Mouse (Mus musculus) small intestine, adult 2 months (tissue): Measurements from ENCODE around the gene Ncl.

Source experiments
- CTCF ChIP-seq: fragments of 200-500 bp; IDR thresholded peaks from 2 replicates; pipeline ENCODE4 v1.5.1; 2012; ENCODE audit warnings: low read depth, mild to moderate bottlenecking, control low read depth, inconsistent platforms, low read length, moderate library complexity, mixed read lengths; ENCODE audit not compliant: insufficient replicate concordance, insufficient read length; ENCODE audit errors: extremely low read depth
- POLR2A ChIP-seq: fragments of 200-500 bp; IDR thresholded peaks from 2 replicates; pipeline ENCODE4 v1.6.1; 2012; ENCODE audit warnings: low read depth, mild to moderate bottlenecking, control low read depth, inconsistent platforms, low read length, moderate library complexity

GRCm38 (mm10) chr1:86391425-86391824, 32.2 kb upstream of the Ncl start:
- TF ChIP-seq CTCF (no peak), POLR2A (no peak)
